Mouse (Mus musculus) MEL (cell line): Measurements from ENCODE around the gene Lhfpl3. TPM values are rescaled to one million over a fixed set of nuclear protein-coding genes. Genes with fewer than 3 reads are reported as not detected.

Experiments used
- DNase-seq: peaks from one replicate; pipeline ENCODE4 v3.0.0; 2011; ENCODE audit warnings: low read depth, low spot score
- H3K27ac ChIP-seq: 2 replicates; pipeline ENCODE4 v1.5.1; 2012; ENCODE audit warnings: low read depth, mild to moderate bottlenecking, control low read depth, low read length, moderate library complexity; ENCODE audit not compliant: control insufficient read depth
- H3K27me3 ChIP-seq, 2 experiments: fragments of 150-350 bp in 1 of 2; sonication (generic) in 1 of 2; 2 replicates each; pipeline ENCODE4 v1.6.1; 2012; ENCODE audit warnings: low read length in 2 of 2, mild to moderate bottlenecking in 2 of 2, improper control_type of control experiment in 1 of 2, moderate library complexity in 1 of 2; ENCODE audit not compliant: insufficient read depth in 2 of 2, control insufficient read depth in 1 of 2
- H3K36me3 ChIP-seq, 2 experiments: 2 replicates each; pipeline ENCODE4 v1.6.1; 2012 to 2014; ENCODE audit warnings: low read length in 2 of 2, improper control_type of control experiment in 1 of 2, inconsistent platforms in 1 of 2, mild to moderate bottlenecking in 1 of 2; ENCODE audit not compliant: insufficient read depth in 2 of 2, control insufficient read depth in 1 of 2
- H3K4me1 ChIP-seq, 2 experiments: fragments of 150-350 bp in 1 of 2; sonication (generic) in 1 of 2; 2 replicates each; pipeline ENCODE4 v1.6.1; 2012; ENCODE audit warnings: low read length in 2 of 2, improper control_type of control experiment in 1 of 2, mild to moderate bottlenecking in 1 of 2; ENCODE audit not compliant: insufficient read depth in 2 of 2, control insufficient read depth in 1 of 2
- H3K4me3 ChIP-seq, 2 experiments: fragments of 150-350 bp in 1 of 2; sonication (generic) in 1 of 2; 2 replicates each; pipeline ENCODE4 v1.5.1; 2012; ENCODE audit warnings: low read depth in 2 of 2, low read length in 2 of 2, mild to moderate bottlenecking in 2 of 2, moderate library complexity in 2 of 2, control low read depth in 1 of 2, improper control_type of control experiment in 1 of 2; ENCODE audit not compliant: control insufficient read depth in 1 of 2, insufficient read depth in 1 of 2
- H3K79me2 ChIP-seq: 2 replicates; pipeline ENCODE4 v1.6.1; 2012; ENCODE audit warnings: mild to moderate bottlenecking, low read length, moderate library complexity; ENCODE audit not compliant: control insufficient read depth, poor library complexity, insufficient read depth
- H3K9ac ChIP-seq: 2 replicates; pipeline ENCODE4 v1.6.1; 2012; ENCODE audit warnings: low read depth, mild to moderate bottlenecking, control low read depth, low read length, moderate library complexity; ENCODE audit not compliant: control insufficient read depth, poor library complexity, severe bottlenecking
- H3K9me3 ChIP-seq: fragments of 150-350 bp; sonication (generic); replicated peaks from 2 replicates; pipeline ENCODE4 v1.6.1; 2012; ENCODE audit warnings: mild to moderate bottlenecking, low read length, improper control_type of control experiment, moderate library complexity; ENCODE audit not compliant: insufficient read depth
- CHD1 ChIP-seq: IDR thresholded peaks from 2 replicates; pipeline ENCODE4 v1.6.1; 2012; ENCODE audit warnings: low read depth, mild to moderate bottlenecking, inconsistent platforms, low read length, improper control_type of control experiment
- CTCF ChIP-seq, 3 experiments: IDR thresholded peaks in 2 of 3; conservative IDR thresholded peaks in 1 of 3; 2 replicates each; pipeline ENCODE4 v1.5.1; 2011 to 2012; ENCODE audit warnings: low read length in 3 of 3, low read depth in 2 of 3, mild to moderate bottlenecking in 2 of 3, improper control_type of control experiment in 1 of 3, inconsistent platforms in 1 of 3, mixed read lengths in 1 of 3, moderate library complexity in 1 of 3; ENCODE audit not compliant: control insufficient read depth in 1 of 3, insufficient read depth in 1 of 3, poor library complexity in 1 of 3, severe bottlenecking in 1 of 3
- ETS1 ChIP-seq: IDR thresholded peaks from 2 replicates; pipeline ENCODE4 v1.6.1; 2012; ENCODE audit warnings: low read depth, mild to moderate bottlenecking, inconsistent platforms, low read length, improper control_type of control experiment, moderate library complexity
- GABPA ChIP-seq: IDR thresholded peaks from 2 replicates; pipeline ENCODE4 v1.6.1; 2012; ENCODE audit warnings: low read depth, mild to moderate bottlenecking, inconsistent platforms, low read length, improper control_type of control experiment, moderate library complexity
- GATA1 ChIP-seq: IDR thresholded peaks from 2 replicates; pipeline ENCODE4 v1.6.1; 2011; ENCODE audit warnings: low read depth, low read length, improper control_type of control experiment
- JUND ChIP-seq: IDR thresholded peaks from 2 replicates; pipeline ENCODE4 v1.6.1; 2011; ENCODE audit warnings: low read depth, mild to moderate bottlenecking, improper control_type of control experiment, low read length
- KAT2A ChIP-seq: conservative IDR thresholded peaks from 2 replicates; pipeline ENCODE4 v1.6.1; 2012; ENCODE audit warnings: low read depth, low read length, improper control_type of control experiment, inconsistent platforms
- MEF2A ChIP-seq: IDR thresholded peaks from 2 replicates; pipeline ENCODE4 v1.6.1; 2014; ENCODE audit warnings: low read depth, mild to moderate bottlenecking, inconsistent platforms, low read length, improper control_type of control experiment; ENCODE audit not compliant: poor library complexity, insufficient replicate concordance, severe bottlenecking; ENCODE audit errors: extremely low read depth
- MYC ChIP-seq: IDR thresholded peaks from 2 replicates; pipeline ENCODE4 v1.6.1; 2011; ENCODE audit warnings: low read depth, mild to moderate bottlenecking, low read length, improper control_type of control experiment, moderate library complexity
- NELFE ChIP-seq: IDR thresholded peaks from 2 replicates; pipeline ENCODE4 v1.6.1; 2011; ENCODE audit warnings: low read depth, low read length, improper control_type of control experiment
- NRF1 ChIP-seq: IDR thresholded peaks from 2 replicates; pipeline ENCODE4 v1.6.1; 2014; ENCODE audit warnings: low read depth, mild to moderate bottlenecking, inconsistent platforms, low read length, improper control_type of control experiment, moderate library complexity; ENCODE audit not compliant: poor library complexity, insufficient read depth, severe bottlenecking
- POLR2A ChIP-seq, 2 experiments: IDR thresholded peaks; 2 replicates each; pipeline ENCODE4 v1.6.1; 2011 to 2012; ENCODE audit warnings: low read length in 2 of 2, mild to moderate bottlenecking in 2 of 2, control low read depth in 1 of 2, improper control_type of control experiment in 1 of 2, low read depth in 1 of 2, moderate library complexity in 1 of 2; ENCODE audit not compliant: control insufficient read depth in 1 of 2, insufficient read depth in 1 of 2, poor library complexity in 1 of 2
- SIN3A ChIP-seq: IDR thresholded peaks from 2 replicates; pipeline ENCODE4 v1.6.1; 2012; ENCODE audit warnings: low read length, improper control_type of control experiment, inconsistent platforms
- SMC3 ChIP-seq: IDR thresholded peaks from 2 replicates; pipeline ENCODE4 v1.6.1; 2011; ENCODE audit warnings: low read depth, low read length, improper control_type of control experiment
- TAL1 ChIP-seq: IDR thresholded peaks from 2 replicates; pipeline ENCODE4 v1.6.1; 2012; ENCODE audit warnings: mild to moderate bottlenecking, inconsistent platforms, low read length, moderate library complexity, mixed read lengths
- TBP ChIP-seq: IDR thresholded peaks from 2 replicates; pipeline ENCODE4 v1.8.0; 2011; ENCODE audit warnings: low read depth, low read length, improper control_type of control experiment
- USF1 ChIP-seq: IDR thresholded peaks from 2 replicates; pipeline ENCODE4 v1.6.1; 2014; ENCODE audit warnings: low read depth, mild to moderate bottlenecking, inconsistent platforms, low read length, improper control_type of control experiment, moderate library complexity
- ZKSCAN1 ChIP-seq: IDR thresholded peaks from 2 replicates; pipeline ENCODE4 v1.6.1; 2012; ENCODE audit warnings: low read depth, mild to moderate bottlenecking, inconsistent platforms, low read length, improper control_type of control experiment, moderate library complexity
- ZMIZ1 ChIP-seq: IDR thresholded peaks from 2 replicates; pipeline ENCODE4 v1.6.1; 2012; ENCODE audit warnings: low read depth, mild to moderate bottlenecking, inconsistent platforms, low read length, improper control_type of control experiment, moderate library complexity
- polyA plus RNA-seq, 2 experiments: library from polyadenylated mRNA; stranded (reverse) in 1 of 2; unstranded in 1 of 2; fragments of >175 nt in 1 of 2; fragments of >200 nt in 1 of 2; gene quantifications; 2 replicates each; pipeline versions ENCODE4 v1.2.1 to v1.2.4; 2012; ENCODE audit warnings: low replicate concordance in 2 of 2, low read depth in 1 of 2; ENCODE audit not compliant: insufficient read length in 2 of 2, insufficient read depth in 1 of 2, missing spikeins in 1 of 2
- total RNA-seq: library from RNA; depleted of rRNA; stranded (reverse); fragments of 300-350 nt; gene quantifications from 2 replicates; pipeline ENCODE4 v1.2.3, GENCODE M21; 2012

The Lhfpl3 gene
- total and polyA plus RNA-seq, 3 experiments: not detected

DNA sequence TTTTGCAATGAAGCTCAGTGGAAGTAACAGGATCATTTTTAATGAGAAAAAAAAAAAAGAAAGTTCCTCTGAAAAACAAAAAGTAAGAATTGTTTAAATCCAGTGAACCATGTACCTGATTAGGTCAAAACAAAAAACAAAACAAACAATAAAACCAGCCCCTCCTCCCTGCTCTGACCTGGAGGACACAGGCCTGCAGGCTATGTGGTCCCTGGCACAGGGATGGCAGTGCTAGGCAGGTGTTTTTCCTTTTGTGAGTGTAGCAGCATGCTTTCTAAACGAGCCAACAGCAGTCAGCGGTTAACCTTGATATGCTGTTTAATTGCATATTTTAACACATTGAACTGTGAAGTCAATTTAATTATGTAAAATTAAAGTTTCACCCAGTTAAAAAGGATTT, 360.7 kb downstream of the Lhfpl3 start:
- Histone ChIP-seq H3K27ac (no peak overlapping the region), H3K4me1 (no peaks in the 10 kb centered on the region), H3K9ac (no peak overlapping the region), H3K9me3 (no peaks in the 10 kb centered on the region), H3K36me3 (no peaks in the 10 kb centered on the region), H3K4me3 (no peak overlapping the region), H3K79me2 (no peaks in the 10 kb centered on the region), H3K27me3 (no peaks in the 10 kb centered on the region)
- no peak for TF ChIP-seq GABPA
- no peak for TF ChIP-seq KAT2A
- TF ChIP-seq ZKSCAN1: no peak
- TF ChIP-seq MEF2A: no peak
- TF ChIP-seq MYC: no peak
- no peak for TF ChIP-seq SMC3
- TF ChIP-seq SIN3A: no peak
- no peak for TF ChIP-seq ETS1
- TF ChIP-seq JUND: no peak
- TF ChIP-seq POLR2A (IDR thresholded peaks at IDR 0.05; ENCODE audit: control insufficient read depth in 1 of 2, insufficient read depth in 1 of 2, low read depth in 1 of 2, low read length in 2 of 2, poor library complexity in 1 of 2): no peak
- no peak for DNase-seq

DNA sequence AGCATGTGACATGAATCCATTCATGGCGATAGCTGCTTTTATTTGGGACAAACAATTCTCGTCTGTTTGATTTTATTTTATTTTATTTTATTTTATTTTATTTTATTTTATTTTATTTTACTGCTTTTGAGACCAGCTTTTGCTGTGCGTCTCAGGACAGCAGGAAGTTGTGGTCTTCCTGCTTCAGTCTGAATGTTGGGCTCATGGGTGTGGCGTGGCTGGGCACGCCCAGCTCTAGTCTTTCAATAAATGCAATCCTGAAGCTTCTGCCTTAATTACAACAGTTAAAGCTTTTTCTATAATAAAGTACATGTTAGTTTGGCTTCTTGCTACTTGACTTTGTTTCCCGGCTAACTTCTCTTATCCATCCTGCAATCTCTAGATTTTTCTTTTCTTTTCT, 365.4 kb downstream of the Lhfpl3 start:
- no peaks in the 10 kb centered on the region for H3K79me2 ChIP-seq
- no peaks in the 10 kb centered on the region for H3K27me3 ChIP-seq
- no peak overlapping the region for H3K4me3 ChIP-seq
- no peak overlapping the region for H3K27ac ChIP-seq
- H3K36me3 ChIP-seq: no peaks in the 10 kb centered on the region
- no peaks in the 10 kb centered on the region for H3K9me3 ChIP-seq
- H3K4me1 ChIP-seq: no peaks in the 10 kb centered on the region
- TF ChIP-seq NELFE (no peak), GATA1 (no peak), TBP (no peak), CTCF (IDR thresholded peaks at IDR 0.05 in 2 of 3, conservative IDR thresholded peaks at IDR 0.05 in 1 of 3; ENCODE audit: control insufficient read depth in 1 of 3, insufficient read depth in 1 of 3, low read depth in 2 of 3, low read length in 3 of 3, poor library complexity in 1 of 3, severe bottlenecking in 1 of 3) (no peak), TAL1 (no peak), MEF2A (no peak), NRF1 (no peak), CHD1 (no peak), SMC3 (no peak), USF1 (no peak), GABPA (no peak), ZMIZ1 (no peak), MYC (no peak)
- no peak overlapping the region for H3K9ac ChIP-seq
- no peak for DNase-seq
